Mouse (Mus musculus) CH12.LX (cell line): Measurements from ENCODE around the gene Baiap2l1. TPM values are rescaled to one million over a fixed set of nuclear protein-coding genes. Genes with fewer than 3 reads are reported as not detected.

ENCODE experiments used
- DNase-seq: peaks from one replicate; pipeline ENCODE4 v3.0.0-alpha.2; 2013; ENCODE audit errors: extremely low read depth
- H3K27ac ChIP-seq: 2 replicates; pipeline ENCODE4 v1.5.1; 2012; ENCODE audit warnings: low read depth, mild to moderate bottlenecking, control low read depth, moderate library complexity; ENCODE audit not compliant: insufficient read depth
- H3K27me3 ChIP-seq: replicated peaks from 2 replicates; pipeline ENCODE3; 2012; ENCODE audit warnings: inconsistent platforms
- H3K36me3 ChIP-seq, 2 experiments: replicated peaks in 1 of 2; 2 replicates each; pipeline versions ENCODE3 to v1.6.1; 2012; ENCODE audit warnings: inconsistent platforms in 1 of 2, low read length in 1 of 2, mild to moderate bottlenecking in 1 of 2, mixed read lengths in 1 of 2, moderate library complexity in 1 of 2; ENCODE audit not compliant: control insufficient read depth in 1 of 2, insufficient read depth in 1 of 2
- H3K4me1 ChIP-seq, 2 experiments: 2 replicates each; pipeline ENCODE4 v1.6.1; 2012; ENCODE audit warnings: inconsistent platforms in 1 of 2, moderate library complexity in 1 of 2; ENCODE audit not compliant: insufficient read depth in 2 of 2, control insufficient read depth in 1 of 2
- H3K4me2 ChIP-seq: 2 replicates; pipeline ENCODE4 v1.6.1; 2012; ENCODE audit warnings: low read depth, mild to moderate bottlenecking, control low read depth; ENCODE audit not compliant: poor library complexity, insufficient read depth, severe bottlenecking
- H3K4me3 ChIP-seq, 3 experiments: fragments of 150-350 bp in 1 of 3; sonication (generic) in 1 of 3; replicated peaks in 1 of 3; 2 replicates each; pipeline versions ENCODE3 to v1.5.1; 2011 to 2012; ENCODE audit warnings: low read depth in 2 of 3, low read length in 2 of 3, mild to moderate bottlenecking in 2 of 3, moderate library complexity in 2 of 3, control low read depth in 1 of 3, improper control_type of control experiment in 1 of 3, inconsistent platforms in 1 of 3, mixed read lengths in 1 of 3; ENCODE audit not compliant: poor library complexity in 1 of 3
- H3K79me2 ChIP-seq: replicated peaks from 2 replicates; pipeline ENCODE4 v1.6.1; 2012; ENCODE audit warnings: mild to moderate bottlenecking, moderate library complexity; ENCODE audit not compliant: control insufficient read depth, poor library complexity, insufficient read depth, severe bottlenecking; ENCODE audit errors: extremely low read depth
- H3K9ac ChIP-seq: 2 replicates; pipeline ENCODE4 v1.6.1; 2012; ENCODE audit warnings: low read depth, mild to moderate bottlenecking, control low read depth, moderate library complexity; ENCODE audit not compliant: insufficient read depth
- H3K9me3 ChIP-seq: replicated peaks from 2 replicates; pipeline ENCODE3; 2012; ENCODE audit warnings: low read length, inconsistent platforms, mixed read lengths
- BHLHE40 ChIP-seq: IDR thresholded peaks from 2 replicates; pipeline ENCODE4 v1.6.1; 2011; ENCODE audit warnings: mild to moderate bottlenecking, low read depth, low read length, improper control_type of control experiment
- CHD1 ChIP-seq: IDR thresholded peaks from 2 replicates; pipeline ENCODE4 v1.6.1; 2012; ENCODE audit warnings: low read depth, low read length, improper control_type of control experiment, inconsistent platforms
- CHD2 ChIP-seq: IDR thresholded peaks from 2 replicates; pipeline ENCODE4 v1.6.1; 2011; ENCODE audit warnings: low read length, improper control_type of control experiment
- ELF1 ChIP-seq: IDR thresholded peaks from 2 replicates; pipeline ENCODE4 v1.6.1; 2014; ENCODE audit warnings: low read depth, mild to moderate bottlenecking, inconsistent platforms, low read length, improper control_type of control experiment
- GABPA ChIP-seq: IDR thresholded peaks from 2 replicates; pipeline ENCODE4 v1.6.1; 2012; ENCODE audit warnings: low read depth, low read length, improper control_type of control experiment, inconsistent platforms; ENCODE audit not compliant: insufficient replicate concordance
- HCFC1 ChIP-seq: IDR thresholded peaks from 2 replicates; pipeline ENCODE4 v1.6.1; 2012; ENCODE audit warnings: low read depth, mild to moderate bottlenecking, inconsistent platforms, low read length, improper control_type of control experiment
- MAFK ChIP-seq: IDR thresholded peaks from 2 replicates; pipeline ENCODE4 v1.6.1; 2011; ENCODE audit warnings: low read length, improper control_type of control experiment; ENCODE audit not compliant: insufficient replicate concordance
- MAZ ChIP-seq: IDR thresholded peaks from 2 replicates; pipeline ENCODE4 v1.6.1; 2012; ENCODE audit warnings: low read depth, mild to moderate bottlenecking, inconsistent platforms, low read length, improper control_type of control experiment, moderate library complexity
- MYC ChIP-seq: IDR thresholded peaks from 2 replicates; pipeline ENCODE4 v1.6.1; 2011; ENCODE audit warnings: low read depth, mild to moderate bottlenecking, improper control_type of control experiment, low read length
- TBP ChIP-seq: conservative IDR thresholded peaks from 2 replicates; pipeline ENCODE4 v1.6.1; 2011; ENCODE audit warnings: low read depth, low read length, improper control_type of control experiment
- TCF12 ChIP-seq: IDR thresholded peaks from 2 replicates; pipeline ENCODE4 v1.6.1; 2014; ENCODE audit warnings: low read depth, mild to moderate bottlenecking, inconsistent platforms, low read length, improper control_type of control experiment
- USF2 ChIP-seq: conservative IDR thresholded peaks from 2 replicates; pipeline ENCODE4 v1.6.1; 2011; ENCODE audit warnings: low read depth, low read length, improper control_type of control experiment
- ZC3H11A ChIP-seq: IDR thresholded peaks from 2 replicates; pipeline ENCODE4 v1.6.1; 2012; ENCODE audit warnings: low read depth, mild to moderate bottlenecking, inconsistent platforms, low read length, improper control_type of control experiment
- ZKSCAN1 ChIP-seq: IDR thresholded peaks from 2 replicates; pipeline ENCODE4 v1.6.1; 2012; ENCODE audit warnings: low read depth, inconsistent platforms, low read length, improper control_type of control experiment, borderline replicate concordance
- ZMIZ1 ChIP-seq: IDR thresholded peaks from 2 replicates; pipeline ENCODE4 v1.6.1; 2012; ENCODE audit warnings: low read depth, mild to moderate bottlenecking, inconsistent platforms, low read length, improper control_type of control experiment
- dilution Hi-C: fragments of 300-500 bp; cut with MboI; formaldehyde crosslinking; loops from 2 replicates; pipeline ENCODE4 v1.14.3; 2020; ENCODE audit warnings: low sequenced_read_pairs; ENCODE audit not compliant: extremely low pct_unique_long_range_greater_than_20kb, extremely low pct_ligation_motif_present
- in situ Hi-C: fragments of 300-500 bp; cut with MboI; formaldehyde crosslinking; loops from 3 replicates; pipeline ENCODE4 v1.14.3; 2019; ENCODE audit warnings: low sequenced_read_pairs, low pct_ligation_motif_present, low pct_unique_long_range_greater_than_20kb, mixed read lengths
- polyA plus RNA-seq: library from polyadenylated mRNA; unstranded; fragments of >175 nt; gene quantifications from 2 replicates; pipeline ENCODE4 v1.2.1, GENCODE M21; 2012; ENCODE audit warnings: low read depth; ENCODE audit not compliant: insufficient read length
- total RNA-seq, 2 experiments: library from RNA; depleted of rRNA; stranded (reverse); fragments of 300-350 nt in 1 of 2; fragments of >200 nt in 1 of 2; gene quantifications; 2 replicates each; pipeline ENCODE4 v1.2.3; 2012 to 2014

Baiap2l1 gene
- total and polyA plus RNA-seq, 3 experiments = 0.04 to 0.40 (median 0.11) TPM

GRCm38 (mm10) chr5:144380689-144381088 is 22.8 kb upstream of the Baiap2l1 start:
- H3K9me3 ChIP-seq = peaks cover 22% of the 10 kb centered on the region
- dilution Hi-C loops = no loop called here

GRCm38 (mm10) chr5:144379431-144379830 is 21.5 kb upstream of the Baiap2l1 start:
- no peaks in the 10 kb centered on the region for H3K4me1 ChIP-seq
- no peaks in the 10 kb centered on the region for H3K79me2 ChIP-seq
- H3K9me3 ChIP-seq = peaks cover 17% of the 10 kb centered on the region
- peaks cover 3% of the 10 kb centered on the region for H3K27me3 ChIP-seq
- no peaks in the 10 kb centered on the region for H3K36me3 ChIP-seq
- no peak overlapping the region for H3K27ac ChIP-seq
- TF ChIP-seq TCF12 (no peak), ZKSCAN1 (no peak), CHD1 (no peak), MAFK (no peak), TBP (no peak), MAZ (no peak)
- TF ChIP-seq, all 38 proteins: peak for 0
- no peak for DNase-seq
- Histone ChIP-seq H3K9ac (no peak overlapping the region), H3K4me2 (no peak overlapping the region), H3K4me3 (no peak overlapping the region)
- dilution Hi-C loops = no loop called here
- in situ Hi-C loops = no loop called here

More at GRCm38 (mm10) chr5:144380689-144381088, 22.8 kb upstream of the Baiap2l1 start:
- no peaks in the 10 kb centered on the region for H3K79me2 ChIP-seq
- TF ChIP-seq CHD1 (no peak), MYC (no peak), TBP (no peak), BHLHE40 (no peak), ZMIZ1 (no peak), ELF1 (no peak), CHD2 (no peak), ZC3H11A (no peak), HCFC1 (no peak), GABPA (no peak), USF2 (no peak)
- H3K27me3 ChIP-seq = no peaks in the 10 kb centered on the region
- no peaks in the 10 kb centered on the region for H3K4me1 ChIP-seq
- H3K4me3 ChIP-seq = no peak overlapping the region
- DNase-seq = no peak
- no peaks in the 10 kb centered on the region for H3K36me3 ChIP-seq
- in situ Hi-C loops = loop anchor here (10.0 kb wide), 1 partner anchor 354 kb away; no protein-coding TSS in a partner anchor
- no peak overlapping the region for H3K4me2 ChIP-seq
- H3K9ac ChIP-seq = no peak overlapping the region
- H3K27ac ChIP-seq = no peak overlapping the region
